Mouse (Mus musculus) right cerebral cortex, postnatal 14 days (tissue): ENCODE results near the gene Ecm1.
A peak's percentile ranks its signal among the peaks of the same experiment; 100 is the strongest.

ENCODE experiments used
- DNase-seq: peaks from one replicate; pipeline ENCODE4 v3.0.0; 2022

The Ecm1 gene

GRCm38 (mm10) chr3:95739353-95740104 lies at the start of gene Ecm1:
TSS of gene Ecm1 (minus strand) at chr3:95739569.
- no peak for DNase-seq

DNA sequence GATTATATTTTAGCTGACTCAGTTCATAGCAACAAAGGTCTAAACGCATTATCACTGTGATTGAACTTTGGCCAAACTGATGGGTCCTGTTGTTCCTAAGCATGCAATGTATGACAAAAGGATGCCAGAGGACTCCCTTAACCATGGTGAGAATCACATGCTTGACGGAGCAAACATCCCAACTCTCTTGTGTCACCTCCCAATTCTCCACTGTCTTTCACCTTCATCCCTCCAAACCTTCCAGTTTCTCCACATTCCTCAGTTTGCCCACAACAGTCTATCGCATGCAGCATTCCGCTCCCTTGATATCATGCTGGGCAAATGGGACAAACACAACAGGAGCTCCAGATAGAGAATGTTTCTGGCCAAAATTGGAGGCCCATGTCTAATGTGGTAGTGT lies 46.1 kb upstream of the Ecm1 start:
- no peak for DNase-seq

DNA sequence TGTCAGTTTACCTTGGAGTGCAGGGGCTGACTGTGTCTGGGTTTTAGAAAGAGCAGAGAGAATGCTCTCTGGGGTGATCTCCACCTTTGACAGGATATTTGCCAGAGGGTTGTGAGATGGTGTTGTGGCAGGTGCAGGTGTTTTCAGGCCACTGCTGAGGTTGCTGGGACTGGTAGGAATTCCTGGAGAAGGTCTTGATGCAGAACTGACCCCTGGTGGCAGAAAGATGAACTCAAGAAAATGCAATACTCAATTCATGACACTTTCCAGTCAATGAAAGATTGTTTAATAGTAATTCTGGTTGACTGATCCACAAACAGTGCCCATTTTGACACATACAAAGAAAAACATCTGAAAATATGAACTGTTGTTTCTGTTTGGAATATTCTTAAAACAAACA lies 32.6 kb upstream of the Ecm1 start:
- DNase-seq: no peak

DNA sequence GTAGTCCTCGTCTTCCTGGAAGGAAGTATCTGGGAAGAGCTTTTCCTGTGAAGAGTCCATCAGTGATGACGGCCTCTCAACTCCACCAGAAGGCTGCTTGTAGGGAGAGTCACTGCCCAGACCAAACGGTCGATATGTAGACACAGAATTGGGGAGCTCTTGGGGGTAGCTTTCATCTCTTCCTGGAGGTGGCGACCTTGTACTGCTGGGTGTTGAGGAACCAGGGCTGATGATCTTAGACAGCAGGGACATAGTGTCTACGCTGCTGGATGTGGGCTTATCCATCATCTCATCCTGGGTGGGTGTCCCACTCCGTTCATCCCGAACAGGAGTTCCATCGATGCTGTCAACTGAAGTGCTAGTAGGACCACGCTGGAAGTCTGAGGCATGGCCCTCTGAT lies 26.2 kb upstream of the Ecm1 start:
- no peak for DNase-seq

DNA sequence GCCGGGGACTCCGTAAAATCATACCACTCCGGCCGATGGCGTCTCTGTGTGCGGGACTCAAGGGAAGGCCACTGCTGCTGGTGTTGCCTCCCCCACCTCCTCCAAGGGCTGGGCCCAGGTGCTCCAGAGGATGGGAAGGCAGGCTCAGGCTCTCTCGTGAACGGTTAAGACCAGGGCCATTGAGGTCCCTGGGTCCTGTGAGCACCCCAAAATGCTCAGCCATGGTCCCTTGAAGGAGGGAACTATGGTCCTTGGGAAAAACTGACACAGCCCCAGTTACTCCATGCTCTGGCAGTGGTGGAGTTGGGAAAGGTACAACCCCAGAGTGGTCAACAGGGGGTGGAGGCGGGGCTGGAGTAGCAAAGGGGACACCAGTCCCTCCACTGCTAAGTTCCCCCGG lies 24.4 kb upstream of the Ecm1 start:
- no peak for DNase-seq

- DNase-seq: no peak
Observed at GRCm38 (mm10) chr3:95762961-95763360, 23.6 kb upstream of the Ecm1 start.

- DNase-seq: no peak
Observed at GRCm38 (mm10) chr3:95761771-95762170, 22.4 kb upstream of the Ecm1 start.

DNA sequence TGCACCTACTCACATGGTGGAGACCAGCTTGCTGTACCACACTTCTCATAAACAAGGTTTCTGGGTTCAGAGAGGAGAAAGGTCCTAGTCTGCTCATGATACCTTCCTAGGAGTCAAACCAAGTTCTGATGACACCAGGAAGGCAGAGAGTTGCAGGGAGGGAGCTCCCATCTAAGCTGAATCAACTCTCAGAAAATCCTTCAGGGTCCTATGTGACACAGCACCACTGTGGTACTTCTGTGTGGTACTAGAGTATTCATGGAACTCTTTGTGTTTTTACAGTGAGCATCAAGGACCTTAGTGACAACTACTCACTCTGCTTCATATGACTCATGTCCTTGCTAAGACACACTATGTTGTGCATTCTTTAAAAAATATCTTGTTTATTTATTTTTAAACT lies 21.3 kb upstream of the Ecm1 start:
- DNase-seq: no peak

GRCm38 (mm10) chr3:95760106-95760505 lies 20.7 kb upstream of the Ecm1 start, which contains the start of gene Tars2:
TSS of gene Tars2 (minus strand) at chr3:95760206.
- DNase-seq: no peak

DNA sequence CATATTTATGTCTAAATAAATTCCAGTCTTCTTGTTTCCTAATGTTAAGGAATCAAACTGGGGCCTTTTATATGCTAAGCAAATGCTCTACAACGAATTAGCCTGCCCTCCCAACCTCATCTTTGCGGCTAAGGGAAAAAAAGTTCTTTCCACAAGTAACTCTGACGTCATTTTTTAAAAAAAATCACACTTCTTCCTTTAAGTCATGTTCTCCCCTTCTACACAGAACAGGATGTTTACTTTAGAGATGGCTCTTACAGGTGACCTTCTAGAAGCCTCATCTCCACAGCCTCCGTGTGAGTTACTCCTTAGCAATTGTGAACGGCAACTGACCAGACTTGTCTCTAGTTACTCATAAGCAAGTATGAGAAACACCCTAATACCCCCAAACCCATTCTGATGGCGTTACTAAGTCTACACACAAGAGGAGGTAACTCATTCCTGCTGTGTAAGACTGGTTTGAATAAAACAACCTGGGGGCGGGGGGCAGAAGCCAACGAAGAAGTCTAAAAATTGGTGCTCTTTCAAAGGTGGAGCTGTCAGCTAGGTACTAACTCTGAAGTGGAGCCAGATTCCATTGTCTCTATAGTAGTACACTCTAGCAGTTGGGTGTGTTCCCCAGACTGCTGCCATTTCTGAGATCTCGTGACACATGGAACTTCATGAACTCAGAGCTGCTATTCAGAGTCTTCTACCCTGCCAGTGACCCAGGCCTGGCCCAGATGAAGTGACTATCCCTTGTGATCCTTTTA lies 19.3 kb upstream of the Ecm1 start:
- no peak for DNase-seq

DNA sequence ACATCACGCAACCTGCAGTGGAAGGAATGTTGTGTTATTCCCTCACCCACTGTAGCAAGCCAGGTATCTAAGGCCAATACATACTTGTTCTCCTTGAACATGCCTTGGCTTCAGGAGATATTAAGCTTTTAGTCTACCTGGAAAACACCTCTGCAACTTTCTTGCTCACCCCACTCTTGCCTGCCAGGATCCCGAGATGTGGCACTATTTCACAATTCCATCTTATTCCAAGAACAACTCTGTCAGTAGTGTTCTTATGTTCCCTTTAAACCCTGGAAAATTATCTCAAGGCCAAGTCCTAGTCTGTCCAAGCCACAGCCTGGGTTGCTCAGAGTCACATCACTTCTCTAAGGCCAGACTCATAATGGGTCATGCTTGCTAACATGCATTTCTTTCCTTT lies 17.4 kb upstream of the Ecm1 start:
- DNase-seq: no peak

DNA sequence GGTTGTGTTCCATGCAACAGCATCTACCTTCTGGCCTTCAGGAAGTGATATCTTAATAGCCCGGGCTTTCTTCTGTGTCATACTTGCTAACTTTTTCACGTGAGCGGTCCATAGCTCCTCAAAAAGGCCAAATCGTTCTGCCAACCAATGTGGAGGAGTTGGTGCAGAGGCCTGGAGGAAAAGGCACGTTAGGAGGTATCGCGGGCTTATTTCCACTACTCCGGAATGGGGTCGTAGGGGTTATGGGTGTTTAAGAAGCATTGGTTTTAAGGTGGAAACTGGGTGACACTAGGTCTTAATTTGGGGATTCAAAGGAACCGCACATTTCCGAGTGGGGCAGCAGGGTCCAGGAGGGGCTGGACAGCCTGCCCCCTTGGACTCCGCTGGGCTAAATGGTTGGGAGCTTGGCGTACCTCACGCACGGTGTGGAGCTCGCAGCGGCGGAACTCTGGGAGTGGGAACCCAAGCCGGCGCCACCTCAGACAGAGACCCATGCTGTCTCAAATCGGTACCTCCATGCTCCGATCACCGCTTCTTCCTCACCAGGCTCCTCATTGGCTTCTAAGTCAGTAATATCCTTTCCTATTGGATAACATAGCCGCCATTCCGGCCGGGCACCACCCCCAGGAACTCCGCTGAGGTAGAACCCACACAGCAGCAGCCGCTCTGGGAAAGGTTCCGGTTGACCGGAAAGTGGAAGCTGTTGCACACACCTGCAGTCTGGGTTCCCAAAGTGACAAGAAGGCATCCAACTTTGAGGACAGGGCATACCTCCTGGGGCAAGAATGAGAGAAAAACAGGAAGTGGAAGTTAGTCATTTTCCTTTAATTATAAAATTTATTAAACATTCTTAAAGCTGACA lies 15.2 kb upstream of the Ecm1 start:
- peak; percentile 93 for DNase-seq

- DNase-seq: no peak
Observed at GRCm38 (mm10) chr3:95752935-95753334, 13.6 kb upstream of the Ecm1 start.

GRCm38 (mm10) chr3:95740406-95740805 lies 1.0 kb upstream of the Ecm1 start:
- DNase-seq: no peak

GRCm38 (mm10) chr3:95735071-95735670 lies 4.2 kb downstream of the Ecm1 start:
- no peak for DNase-seq

- no peak for DNase-seq
Observed at GRCm38 (mm10) chr3:95734092-95734702, 5.2 kb downstream of the Ecm1 start.

DNA sequence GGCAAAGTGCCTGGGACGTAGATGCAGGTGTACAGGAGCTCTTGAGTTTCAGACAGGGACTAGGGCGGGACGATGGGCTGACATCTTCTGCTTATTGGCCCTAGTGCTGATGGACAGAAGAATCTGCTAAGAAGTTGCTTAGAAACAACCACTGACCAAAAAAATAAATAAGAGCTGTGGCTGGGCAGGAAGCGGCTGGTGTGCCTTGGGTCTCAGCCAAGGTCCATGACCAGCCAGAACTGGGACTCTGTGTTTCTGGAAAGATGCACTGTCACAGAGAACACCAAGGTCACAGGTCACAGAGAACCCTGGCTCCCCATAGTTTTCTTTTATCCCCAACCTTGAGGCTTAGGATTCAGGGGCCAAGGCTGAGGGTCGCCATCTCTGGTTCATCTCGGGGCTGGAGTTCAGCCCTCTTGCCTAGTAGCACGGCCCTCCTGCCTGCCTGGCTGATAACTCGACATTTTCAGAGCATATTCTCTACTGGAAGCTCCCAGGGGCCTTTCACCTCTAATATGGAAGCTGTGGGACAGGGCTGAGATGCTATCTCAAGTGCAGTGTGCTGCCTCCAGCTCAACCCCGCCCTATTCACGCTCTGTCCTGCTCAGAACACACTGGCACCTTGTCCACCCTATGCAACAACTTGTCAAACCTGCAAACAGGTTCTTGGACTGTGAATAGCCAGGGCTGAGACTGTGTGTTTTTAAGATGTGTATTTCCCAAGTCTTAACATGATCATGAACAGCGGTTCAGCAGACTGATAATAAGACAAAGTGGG lies 6.4 kb downstream of the Ecm1 start:
- no peak for DNase-seq

- DNase-seq: no peak
Observed at GRCm38 (mm10) chr3:95732297-95732696, 7.1 kb downstream of the Ecm1 start.

DNA sequence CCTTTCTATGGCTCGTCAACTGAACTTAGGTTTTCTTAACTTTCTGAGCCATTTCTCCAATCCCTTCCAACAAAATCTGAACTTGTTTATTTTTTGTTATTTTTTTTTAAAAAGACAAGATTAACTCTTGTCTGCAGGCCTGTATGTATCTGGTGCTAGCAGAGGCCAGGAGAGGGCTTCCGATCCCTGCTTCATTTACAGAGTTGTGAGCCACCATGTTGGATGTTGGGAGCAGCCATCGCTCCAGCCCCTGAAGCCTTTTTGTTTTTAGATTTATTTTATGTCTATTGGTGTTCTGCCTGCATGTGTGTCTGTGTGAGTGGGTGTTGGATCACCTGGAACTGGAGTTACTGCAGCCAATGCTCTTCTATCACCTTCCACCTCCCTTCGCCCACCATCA lies 7.6 kb downstream of the Ecm1 start:
- no peak for DNase-seq

GRCm38 (mm10) chr3:95730431-95730830 lies 8.9 kb downstream of the Ecm1 start:
- no peak for DNase-seq

DNA sequence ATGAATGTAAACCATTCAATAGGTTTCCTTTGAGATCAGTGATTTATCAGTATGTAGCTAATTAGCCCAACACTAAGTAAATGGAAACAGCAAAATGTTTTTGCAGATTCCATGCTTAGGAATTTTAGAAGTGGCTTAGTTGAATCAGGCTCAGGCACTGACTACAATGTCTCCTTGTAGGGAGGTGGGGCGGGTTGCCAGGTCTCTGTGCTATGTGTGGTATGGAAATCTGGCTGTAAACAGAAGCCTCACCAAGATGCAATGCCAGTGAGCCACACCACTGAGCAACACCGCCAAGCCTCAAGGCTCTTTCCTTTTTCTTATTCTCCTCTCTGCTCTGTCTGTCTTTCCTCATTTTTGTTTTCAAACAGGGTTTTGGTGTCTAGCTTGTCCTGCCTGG lies 10.5 kb downstream of the Ecm1 start:
- DNase-seq: no peak
